Mouse (Mus musculus) lung, adult 10 weeks (tissue): ENCODE measurements around the gene H2al1n. TPM values are rescaled to one million over a fixed set of nuclear protein-coding genes. Genes with fewer than 3 reads are reported as not detected.

Experiments used
- polyA plus RNA-seq: library from polyadenylated mRNA; stranded (reverse); fragments of 350-450 nt; fragmentation: Illumina TruSeq; extraction: RNeasy Lipid Tissue Mini Kit (QIAGEN cat#74804); gene quantifications from one replicate; pipeline ENCODE4 v1.2.3, GENCODE M21; 2014; ENCODE audit warnings: low read depth, low replicate concordance; ENCODE audit not compliant: insufficient read depth

H2al1n gene
- not detected for polyA plus RNA-seq

GRCm38 (mm10) chrX:14210848-14211247 is at the start of gene H2al1n:
TSS of gene H2al1n (plus strand) at chrX:14211148.

